Mouse (Mus musculus) lung, postnatal 0 days (tissue): ENCODE measurements at regions not wholly inside any gene's neighbourhood (a gene's known extent, or its start where the extent isn't known, plus 50 kb on each side); places are given as distances from the start of the nearest gene placed in this dataset.

Experiments
- CTCF ChIP-seq: IDR thresholded peaks from 2 replicates; pipeline ENCODE4 v1.5.1; 2016; ENCODE audit warnings: antibody characterized with exemption, mild to moderate bottlenecking
- EP300 ChIP-seq: IDR thresholded peaks from 2 replicates; pipeline ENCODE4 v1.6.1; 2016; ENCODE audit warnings: antibody characterized with exemption, mild to moderate bottlenecking, control low read depth

DNA sequence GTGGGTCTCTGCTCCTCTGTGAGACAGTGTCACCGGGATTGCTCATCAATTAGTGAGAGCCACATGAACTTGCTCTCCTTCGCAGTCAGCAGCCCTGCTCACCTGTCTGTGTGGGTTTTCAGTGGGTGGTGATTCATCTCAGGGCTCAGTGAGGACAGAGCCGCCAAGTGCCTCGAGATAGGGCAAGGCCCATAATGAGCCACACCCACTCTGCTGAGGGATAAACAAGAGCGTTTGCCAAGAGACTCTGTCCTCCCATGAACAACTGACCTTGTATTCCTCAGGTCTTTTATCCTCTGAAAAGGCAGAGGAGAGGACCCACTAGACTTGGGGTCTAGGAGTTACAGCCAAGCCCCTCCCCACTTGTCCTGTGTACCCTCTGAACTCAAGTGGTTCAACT is 584.2 kb upstream of the 3110018I06Rik start:
- TF ChIP-seq CTCF (no peak), EP300 (no peak)
